ENCODE assay signal across 11 mouse cellular contexts in the genomic region with DNA sequence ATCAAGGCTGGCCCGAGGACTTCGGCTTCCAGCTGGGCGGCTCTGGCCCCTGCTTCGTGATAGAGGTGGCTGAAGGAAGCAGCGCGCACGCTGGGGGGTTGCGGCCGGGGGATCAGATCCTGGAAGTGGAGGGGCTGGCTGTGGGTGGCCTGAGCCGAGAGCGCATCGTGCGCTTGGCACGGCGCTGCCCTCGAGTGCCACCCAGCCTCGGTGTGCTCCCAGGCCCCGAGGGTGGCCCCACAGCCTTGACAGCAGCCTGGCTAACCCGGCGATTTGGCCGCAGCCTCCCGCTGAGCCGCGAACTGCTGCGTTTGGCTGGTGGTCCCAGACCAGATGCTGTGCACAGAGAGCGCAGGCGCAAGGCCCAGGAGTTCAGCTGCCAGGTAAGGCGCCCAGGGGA. TPM values are rescaled to one million over a fixed set of nuclear protein-coding genes. Genes with fewer than 3 reads are reported as not detected.
DNase-seq lines count a peak whose midpoint lies in the region; ATAC-seq lines count a peak whose summit lies in the region.
"Had no signal": no experiment of that assay in that cellular context is flagged by ENCODE, and none has a peak within 500 bp of the region (broad histone marks: within the 10 kb centered on the region; RNA-seq: fewer than 3 reads in every experiment).

No protein-coding gene starts in this region.

- peak overlapping the region; percentile 38 for H3K4me2 ChIP-seq in kidney, embryonic 16.5 days (replicated peaks; ENCODE audit: low read depth, low read length)
- peak overlapping the region; percentile 48 for H3K4me2 ChIP-seq in embryonic facial prominence, embryonic 12.5 days (replicated peaks)
- H3K4me2 ChIP-seq in hindbrain, embryonic 16.5 days (ENCODE audit: low read length) = peak overlapping the region; percentile 51
- H3K4me2 ChIP-seq in neural tube, embryonic 14.5 days (ENCODE audit: low read depth, low read length) = peak overlapping the region; percentile 29; the same call in 1 of the 2 replicates

- no peak overlapping the region for H3K27ac ChIP-seq in kidney, embryonic 16.5 days (ENCODE audit: low read length)
- H3K27ac ChIP-seq in embryonic facial prominence, embryonic 12.5 days = no peak overlapping the region
- no peak overlapping the region for H3K27ac ChIP-seq in hindbrain, embryonic 16.5 days (ENCODE audit: low read depth, low read length)
- no peak overlapping the region for H3K27ac ChIP-seq in neural tube, embryonic 14.5 days (ENCODE audit: low read depth, low read length)

- H3K4me1 ChIP-seq in kidney, embryonic 16.5 days (ENCODE audit: insufficient read depth, low read length) = no peaks in the 10 kb centered on the region
- peaks cover 8% of the 10 kb centered on the region; the same call in 1 of the 2 replicates for H3K4me1 ChIP-seq in embryonic facial prominence, embryonic 12.5 days
- peaks cover 3% of the 10 kb centered on the region; the same call in 1 of the 2 replicates for H3K4me1 ChIP-seq in hindbrain, embryonic 16.5 days (ENCODE audit: control insufficient read depth, insufficient read depth, low read depth, low read length)
- H3K4me1 ChIP-seq in neural tube, embryonic 14.5 days (ENCODE audit: control insufficient read depth, insufficient read depth, low read length) = no peaks in the 10 kb centered on the region

- 4% methylated on average over 28 of the region's 28 CpGs for WGBS in kidney, embryonic 16.5 days
- 2% methylated on average over 28 of the region's 28 CpGs for WGBS in embryonic facial prominence, embryonic 12.5 days
- 3% methylated on average over 25 of the region's 28 CpGs for WGBS in hindbrain, embryonic 16.5 days
- 5% methylated on average over 22 of the region's 28 CpGs for WGBS in neural tube, embryonic 14.5 days

- H3K4me3 ChIP-seq in kidney, embryonic 16.5 days (ENCODE audit: low read length) = peak overlapping the region; percentile 8; the same call in 1 of the 2 replicates
- H3K4me3 ChIP-seq in embryonic facial prominence, embryonic 12.5 days = peak overlapping the region; percentile 26
- peak overlapping the region; percentile 27 for H3K4me3 ChIP-seq in hindbrain, embryonic 16.5 days (ENCODE audit: low read length)
- H3K4me3 ChIP-seq in neural tube, embryonic 14.5 days (ENCODE audit: low read depth, low read length) = no peak overlapping the region

- peak; percentile 14; the same call in 1 of the 2 replicates for ATAC-seq in kidney, embryonic 16.5 days (ENCODE audit: low FRiP score, low TSS enrichment)
- no peak for ATAC-seq in embryonic facial prominence, embryonic 12.5 days (ENCODE audit: insufficient number of reproducible peaks, insufficient read depth, low FRiP score, low TSS enrichment)
- ATAC-seq in hindbrain, embryonic 16.5 days = no peak
- no peak for ATAC-seq in neural tube, embryonic 14.5 days (ENCODE audit: low read depth)

- no peak for DNase-seq in kidney, postnatal 36 days
- no peak for DNase-seq in cerebellum, adult 11 months
- DNase-seq in adrenal gland, postnatal 4 days (ENCODE audit: low spot score in 2 of 2) = no peak
- no peak for DNase-seq in urinary bladder, adult 18-20 months (ENCODE audit: low spot score in 2 of 2)
- DNase-seq: kidney, postnatal 14 days had no signal

- 0 out of 2 replicates have a peak overlapping the region, but pooled peaks have one; percentile 13 for H3K9ac ChIP-seq in kidney, embryonic 16.5 days (replicated peaks; ENCODE audit: low read length)
- H3K9ac ChIP-seq in embryonic facial prominence, embryonic 12.5 days = peak overlapping the region; percentile 8; the same call in 1 of the 2 replicates
- peak overlapping the region; percentile 60 for H3K9ac ChIP-seq in hindbrain, embryonic 16.5 days (ENCODE audit: low read depth, low read length)
- H3K9ac ChIP-seq in neural tube, embryonic 14.5 days (replicated peaks; ENCODE audit: low read depth, low read length) = peak overlapping the region; percentile 34

- H3K9me3 ChIP-seq in kidney, embryonic 16.5 days (ENCODE audit: low read length) = 0 out of 2 replicates have a peak, but pooled peaks cover 5% of the 10 kb centered on the region
- no peaks in the 10 kb centered on the region for H3K9me3 ChIP-seq in embryonic facial prominence, embryonic 12.5 days
- no peaks in the 10 kb centered on the region for H3K9me3 ChIP-seq in hindbrain, embryonic 16.5 days (ENCODE audit: control insufficient read depth, low read length)
- no peaks in the 10 kb centered on the region for H3K9me3 ChIP-seq in neural tube, embryonic 14.5 days (ENCODE audit: control insufficient read depth, low read length)

- peaks cover 34% of the 10 kb centered on the region for H3K27me3 ChIP-seq in kidney, embryonic 16.5 days (ENCODE audit: insufficient read depth, low read length)
- H3K27me3 ChIP-seq in embryonic facial prominence, embryonic 12.5 days = peaks cover 24% of the 10 kb centered on the region
- 0 out of 2 replicates have a peak, but pooled peaks cover 3% of the 10 kb centered on the region for H3K27me3 ChIP-seq in hindbrain, embryonic 16.5 days (replicated peaks; ENCODE audit: control insufficient read depth, insufficient read depth, low read length)
- 0 out of 2 replicates have a peak, but pooled peaks cover 4% of the 10 kb centered on the region for H3K27me3 ChIP-seq in neural tube, embryonic 14.5 days (ENCODE audit: control insufficient read depth, insufficient read depth, low read length)

- H3K36me3 ChIP-seq in kidney, embryonic 16.5 days (ENCODE audit: insufficient read depth, low read length) = no peaks in the 10 kb centered on the region
- H3K36me3 ChIP-seq in embryonic facial prominence, embryonic 12.5 days = no peaks in the 10 kb centered on the region
- no peaks in the 10 kb centered on the region for H3K36me3 ChIP-seq in hindbrain, embryonic 16.5 days (ENCODE audit: control insufficient read depth, insufficient read depth, low read length)
- no peaks in the 10 kb centered on the region for H3K36me3 ChIP-seq in neural tube, embryonic 14.5 days (ENCODE audit: control insufficient read depth, insufficient read depth, low read length)

RNA-seq across cellular contexts. Expression of a gene that starts 0.4 kb away (rescaled TPM):
- polyA plus RNA-seq in kidney, embryonic 16.5 days (2015; fragmentation: Nextera tagmentation; extraction: Ambion mirVana) = 0.05 and 0.07 TPM in 2 replicates
- 0.27 and 0.28 TPM in 2 replicates for polyA plus RNA-seq in embryonic facial prominence, embryonic 12.5 days (2016; fragmentation: Nextera tagmentation; extraction: Ambion mirVana)
- 0.42 and 0.51 TPM in 2 replicates for polyA plus RNA-seq in hindbrain, embryonic 16.5 days (2015; fragmentation: Nextera tagmentation; extraction: Ambion mirVana)
- 0.24 and 0.44 TPM in 2 replicates for polyA plus RNA-seq in neural tube, embryonic 14.5 days (2014; fragmentation: Nextera tagmentation; extraction: Ambion mirVana)
- total RNA-seq in adrenal gland, postnatal 4 days (2021) = 1 to 10 TPM; 1.2 TPM
- total RNA-seq: megakaryocyte-erythroid progenitor cell, adult 5-6 weeks had no signal
- polyA plus RNA-seq: spleen, adult 2 months had no signal

RNA-seq across cellular contexts. Expression of a gene that starts 28.5 kb away (rescaled TPM):
- polyA plus RNA-seq in kidney, embryonic 16.5 days (2015; fragmentation: Nextera tagmentation; extraction: Ambion mirVana) = 81.9 and 82.7 TPM in 2 replicates
- 85.6 and 85.8 TPM in 2 replicates for polyA plus RNA-seq in embryonic facial prominence, embryonic 12.5 days (2016; fragmentation: Nextera tagmentation; extraction: Ambion mirVana)
- 75.9 and 77.0 TPM in 2 replicates for polyA plus RNA-seq in hindbrain, embryonic 16.5 days (2015; fragmentation: Nextera tagmentation; extraction: Ambion mirVana)
- 81.2 and 84.9 TPM in 2 replicates for polyA plus RNA-seq in neural tube, embryonic 14.5 days (2014; fragmentation: Nextera tagmentation; extraction: Ambion mirVana)
- 10 to 100 TPM; 64.3 to 72.7 TPM for total RNA-seq in adrenal gland, postnatal 4 days (2021)

RNA-seq across cellular contexts. Expression of a gene that starts 42.4 kb away (rescaled TPM):
- polyA plus RNA-seq in kidney, embryonic 16.5 days (2015; fragmentation: Nextera tagmentation; extraction: Ambion mirVana) = 39.4 and 43.7 TPM in 2 replicates
- 49.5 and 51.2 TPM in 2 replicates for polyA plus RNA-seq in embryonic facial prominence, embryonic 12.5 days (2016; fragmentation: Nextera tagmentation; extraction: Ambion mirVana)
- polyA plus RNA-seq in hindbrain, embryonic 16.5 days (2015; fragmentation: Nextera tagmentation; extraction: Ambion mirVana) = 24.9 and 28.2 TPM in 2 replicates
- 20.1 and 29.0 TPM in 2 replicates for polyA plus RNA-seq in neural tube, embryonic 14.5 days (2014; fragmentation: Nextera tagmentation; extraction: Ambion mirVana)
- 10 to 100 TPM; 29.5 to 30.9 TPM for total RNA-seq in adrenal gland, postnatal 4 days (2021)

RNA-seq across cellular contexts. Expression of a gene that starts 46.1 kb away (rescaled TPM):
- 317 and 349 TPM in 2 replicates for polyA plus RNA-seq in kidney, embryonic 16.5 days (2015; fragmentation: Nextera tagmentation; extraction: Ambion mirVana)
- 288 and 302 TPM in 2 replicates for polyA plus RNA-seq in embryonic facial prominence, embryonic 12.5 days (2016; fragmentation: Nextera tagmentation; extraction: Ambion mirVana)
- polyA plus RNA-seq in hindbrain, embryonic 16.5 days (2015; fragmentation: Nextera tagmentation; extraction: Ambion mirVana) = 123 and 138 TPM in 2 replicates
- 114 and 146 TPM in 2 replicates for polyA plus RNA-seq in neural tube, embryonic 14.5 days (2014; fragmentation: Nextera tagmentation; extraction: Ambion mirVana)
- 100 to 1,000 TPM; 129 to 136 TPM for total RNA-seq in adrenal gland, postnatal 4 days (2021)

Comparison
In these comparisons a context has a peak if more than half of its experiments do, and no peak if none do; other contexts are left out.
1. H3K9ac ChIP-seq: peak in every context shown above with its lines; median percentile 60 in hindbrain, embryonic 16.5 days; 34 in neural tube, embryonic 14.5 days; 13 in kidney, embryonic 16.5 days; 8 in embryonic facial prominence, embryonic 12.5 days.